Mouse (Mus musculus) cerebellum, adult 2 months (tissue): ENCODE results near the gene Dnajc4.

Source experiments
- CTCF ChIP-seq: fragments of 200-500 bp; IDR thresholded peaks from 2 replicates; pipeline ENCODE4 v1.5.1; 2011; ENCODE audit warnings: low read depth, mild to moderate bottlenecking, control low read depth, low read length, moderate library complexity, borderline replicate concordance; ENCODE audit not compliant: insufficient read depth
- POLR2A ChIP-seq: fragments of 200-500 bp; IDR thresholded peaks from 2 replicates; pipeline ENCODE4 v1.6.1; 2011; ENCODE audit warnings: low read length, control low read depth, borderline replicate concordance; ENCODE audit not compliant: insufficient read depth

- TF ChIP-seq CTCF (no peak), POLR2A (no peak)
Measured at GRCm38 (mm10) chr19:6969291-6969664, 23.1 kb downstream of the Dnajc4 start.
